Mouse (Mus musculus): Measurements from ENCODE around the gene Gm21913. TPM values are rescaled to one million over a fixed set of nuclear protein-coding genes. Genes with fewer than 3 reads are reported as not detected.
"Not testable (repeated sequence)": the region's sequence is repeated elsewhere in the genome, so short reads cannot be mapped to it uniquely, and the experiment has no call there.

Gene Gm21913
- polyA plus RNA-seq (2016; fragmentation: Nextera tagmentation; extraction: Ambion mirVana): not detected in 2 replicates

GRCm38 (mm10) chrY:74623596-74623995 is at the start of gene Gm21913:
Gene Gm21913 (plus strand): TSS chrY:74623896.
- not testable (repeated sequence) for H3K4me1 ChIP-seq; H3K4me3 ChIP-seq; H3K27ac ChIP-seq; H3K9me3 ChIP-seq; H3K4me2 ChIP-seq (replicated peaks); ATAC-seq (ENCODE audit: low FRiP score, low read depth); H3K27me3 ChIP-seq (replicated peaks); H3K36me3 ChIP-seq; H3K9ac ChIP-seq
- WGBS: no CpG with 5 or more reads among the region's 3 CpGs

Other genes with a start within 250 kb of the Gm21913 start
- gene Gm29110, start 153.4 kb upstream of the Gm21913 start, polyA plus RNA-seq (2016; fragmentation: Nextera tagmentation; extraction: Ambion mirVana): not detected in 2 replicates